Mouse (Mus musculus) embryonic facial prominence, embryonic 14.5 days (tissue): ENCODE results near the gene Gm10271. TPM values are rescaled to one million over a fixed set of nuclear protein-coding genes. Genes with fewer than 3 reads are reported as not detected.
A peak's percentile ranks its signal among the peaks of the same experiment; 100 is the strongest.

Experiments
- ATAC-seq: fragments of 200-750 bp; cut with Nextera tagmentation; 2 replicates; pipeline ENCODE4 v1.8.0; 2017; ENCODE audit warnings: low read depth, moderate number of reproducible peaks, moderate TSS enrichment
- DNase-seq: peaks from one replicate; pipeline ENCODE4 v3.0.0-alpha.2; 2015; ENCODE audit warnings: low spot score
- H3K27ac ChIP-seq: fragments of 300-500 bp; sonication (generic); replicated peaks from 2 replicates; pipeline ENCODE4 v1.5.1; 2014; ENCODE audit warnings: low read depth, mild to moderate bottlenecking, low read length, moderate library complexity
- H3K27me3 ChIP-seq: fragments of 300-500 bp; sonication (generic); replicated peaks from 2 replicates; pipeline ENCODE4 v1.6.1; 2014; ENCODE audit warnings: low read length; ENCODE audit not compliant: control insufficient read depth, insufficient read depth
- H3K36me3 ChIP-seq: fragments of 300-500 bp; sonication (generic); 2 replicates; pipeline ENCODE4 v1.6.1; 2014; ENCODE audit warnings: low read length, mixed read lengths; ENCODE audit not compliant: control insufficient read depth, insufficient read depth
- H3K4me1 ChIP-seq: fragments of 300-500 bp; sonication (generic); 2 replicates; pipeline ENCODE4 v1.6.1; 2014; ENCODE audit warnings: antibody characterized with exemption, low read length; ENCODE audit not compliant: control insufficient read depth, insufficient read depth
- H3K4me2 ChIP-seq: fragments of 300-500 bp; sonication (generic); 2 replicates; pipeline ENCODE4 v1.6.1; 2014; ENCODE audit warnings: low read depth, mild to moderate bottlenecking, low read length, moderate library complexity, mixed read lengths
- H3K4me3 ChIP-seq: fragments of 300-500 bp; sonication (generic); 2 replicates; pipeline ENCODE4 v1.5.1; 2014; ENCODE audit warnings: low read depth, mild to moderate bottlenecking, low read length
- H3K9ac ChIP-seq: fragments of 300-500 bp; sonication (generic); 2 replicates; pipeline ENCODE4 v1.6.1; 2014; ENCODE audit warnings: low read depth, mild to moderate bottlenecking, low read length, moderate library complexity, mixed read lengths
- H3K9me3 ChIP-seq: fragments of 300-500 bp; sonication (generic); 2 replicates; pipeline ENCODE4 v1.6.1; 2016; ENCODE audit warnings: low read length; ENCODE audit not compliant: control insufficient read depth
- WGBS: fragments of 180-500 bp; shearing (Covaris S2); extraction: QIAGEN DNeasy Blood & Tissue Kit; methylation state at CpG from one replicate; pipeline ENCODE4 v1.1.7; 2014; 5-methylcytosine and 5-hydroxymethylcytosine counted together
- polyA plus RNA-seq: library from polyadenylated mRNA; unstranded; fragments of >200 nt; fragmentation: Nextera tagmentation; extraction: Ambion mirVana; gene quantifications from 2 replicates; pipeline ENCODE4 v1.2.1, GENCODE M21; 2014

The Gm10271 gene
- polyA plus RNA-seq, 1 experiment from 2014 or later, result not detected

DNA sequence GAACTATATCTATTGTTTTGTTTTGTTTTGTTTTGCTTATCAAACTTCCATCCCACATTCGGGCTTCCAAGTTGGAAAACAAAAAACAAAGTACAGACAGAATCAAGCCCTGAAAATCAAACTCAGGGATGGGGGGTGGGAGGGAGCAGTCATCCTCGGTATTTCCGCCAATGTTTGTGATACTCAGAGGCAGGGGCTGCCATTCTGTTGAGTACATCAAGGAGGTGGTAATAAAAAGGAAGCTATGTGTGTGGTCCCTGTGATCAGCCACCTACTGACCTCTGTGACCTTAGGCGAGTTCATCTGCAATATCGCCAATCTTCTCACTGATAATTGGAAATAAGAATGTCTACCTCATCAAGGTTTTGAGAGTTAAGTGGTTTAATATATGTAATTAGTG is 21.5 kb downstream of the Gm10271 start:
- Histone ChIP-seq H3K36me3 (no peaks in the 10 kb centered on the region), H3K9me3 (no peaks in the 10 kb centered on the region), H3K27me3 (no peaks in the 10 kb centered on the region), H3K4me1 (peaks cover 12% of the 10 kb centered on the region; the same call in 1 of the 2 replicates), H3K4me2 (peak overlapping the region; percentile 47), H3K27ac (no peak overlapping the region), H3K9ac (peak overlapping the region; percentile 45; the same call in 1 of the 2 replicates), H3K4me3 (peak overlapping the region; percentile 80)
- WGBS, result 23% methylated on average over 5 of the region's 5 CpGs
- no peak for ATAC-seq
- no peak for DNase-seq

DNA sequence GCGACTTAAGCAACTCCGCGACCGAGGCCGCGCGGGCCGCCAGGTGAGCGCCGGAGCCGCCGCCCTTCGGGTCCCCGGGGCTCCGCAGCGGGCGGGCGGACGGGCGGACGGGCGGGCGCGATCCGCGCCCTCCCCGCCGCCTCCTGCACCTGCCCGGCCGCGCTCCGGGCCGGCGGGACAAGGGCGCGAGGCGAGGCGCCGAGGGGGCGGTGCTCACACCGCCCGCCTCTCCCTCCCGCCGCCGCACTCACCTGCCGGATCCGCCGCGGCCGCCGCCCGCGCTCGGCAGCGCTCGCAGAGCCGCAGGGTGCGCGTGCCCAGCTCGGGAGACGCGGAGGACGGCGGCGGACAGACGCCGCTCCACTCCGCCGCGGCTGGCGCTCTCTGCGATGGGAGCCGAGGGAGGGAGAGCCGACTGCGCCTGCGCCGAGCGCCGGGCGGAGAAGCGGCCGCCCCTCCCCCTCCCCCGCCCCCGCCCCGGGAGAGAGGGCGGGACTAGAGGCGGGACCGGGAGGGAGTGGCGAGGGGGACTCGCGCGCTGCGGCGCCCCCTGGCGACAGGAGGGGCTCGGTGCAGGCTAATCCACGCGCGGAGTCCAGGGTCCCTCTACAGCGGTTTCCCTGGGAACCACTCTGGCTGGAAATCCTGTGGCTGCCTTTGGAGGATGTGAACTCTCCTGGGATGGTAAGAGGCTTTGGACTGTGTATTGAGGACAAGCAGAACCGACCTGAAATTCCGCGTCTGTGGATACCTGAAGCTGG is 22.2 kb downstream of the Gm10271 start, which contains the start of gene Rab3ip:
TSS of gene Rab3ip (minus strand) at position 761 of the 761 bp plus-strand sequence.
- no peaks in the 10 kb centered on the region for H3K36me3 ChIP-seq
- WGBS, result 0% methylated on average over 15 of the region's 103 CpGs
- H3K4me3 ChIP-seq, result peak within 1 kb of the TSS; percentile 80
- ATAC-seq (peak; percentile 94), DNase-seq (peak; percentile 91)
- peak within 1 kb of the TSS; percentile 62 for H3K4me2 ChIP-seq
- H3K9ac ChIP-seq, result peak within 1 kb of the TSS; percentile 76
- H3K4me1 ChIP-seq, result peaks cover 12% of the 10 kb centered on the region; the same call in 1 of the 2 replicates
- no peaks in the 10 kb centered on the region for H3K9me3 ChIP-seq
- peak within 1 kb of the TSS; percentile 70 for H3K27ac ChIP-seq
- no peaks in the 10 kb centered on the region for H3K27me3 ChIP-seq

- 2% methylated on average over 39 of the region's 44 CpGs for WGBS
- ATAC-seq (peak; percentile 38; the same call in 1 of the 2 replicates), DNase-seq (peak; percentile 52)
- Histone ChIP-seq H3K9me3 (no peaks in the 10 kb centered on the region), H3K27ac (peak overlapping the region; percentile 70), H3K9ac (peak overlapping the region; percentile 76), H3K4me1 (peaks cover 12% of the 10 kb centered on the region; the same call in 1 of the 2 replicates), H3K4me3 (peak overlapping the region; percentile 80), H3K36me3 (no peaks in the 10 kb centered on the region), H3K27me3 (no peaks in the 10 kb centered on the region), H3K4me2 (peak overlapping the region; percentile 62)
Measured at GRCm38 (mm10) chr10:116949111-116950008, 23.0 kb downstream of the Gm10271 start.

DNA sequence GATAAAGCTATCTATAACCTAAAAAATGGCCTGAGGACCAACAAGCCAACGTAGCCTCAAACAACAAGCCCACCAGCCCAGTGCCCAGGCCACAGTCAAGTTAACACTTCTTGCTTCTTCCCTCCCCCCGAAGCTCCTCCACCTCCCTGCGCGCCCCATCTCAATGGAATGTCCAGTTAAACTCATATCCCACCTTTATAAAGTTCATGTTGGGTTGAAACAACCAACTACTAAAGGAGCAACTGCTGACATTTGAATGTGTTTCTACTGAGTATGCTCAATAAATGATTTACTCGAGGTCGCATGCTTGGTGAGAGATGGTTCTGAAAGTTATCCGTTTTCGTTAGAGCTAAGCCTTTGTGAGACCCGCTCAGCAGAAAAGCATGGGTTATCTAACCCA is 24.0 kb downstream of the Gm10271 start:
- Histone ChIP-seq H3K27ac (no peak overlapping the region), H3K4me2 (peak overlapping the region; percentile 62), H3K4me1 (peaks cover 12% of the 10 kb centered on the region; the same call in 1 of the 2 replicates), H3K36me3 (no peaks in the 10 kb centered on the region), H3K9me3 (no peaks in the 10 kb centered on the region), H3K4me3 (peak overlapping the region; percentile 80), H3K27me3 (no peaks in the 10 kb centered on the region), H3K9ac (no peak overlapping the region)
- 76% methylated on average over 9 of the region's 9 CpGs for whole genome bisulfite sequencing
- ATAC-seq (no peak), DNase-seq (no peak)

DNA sequence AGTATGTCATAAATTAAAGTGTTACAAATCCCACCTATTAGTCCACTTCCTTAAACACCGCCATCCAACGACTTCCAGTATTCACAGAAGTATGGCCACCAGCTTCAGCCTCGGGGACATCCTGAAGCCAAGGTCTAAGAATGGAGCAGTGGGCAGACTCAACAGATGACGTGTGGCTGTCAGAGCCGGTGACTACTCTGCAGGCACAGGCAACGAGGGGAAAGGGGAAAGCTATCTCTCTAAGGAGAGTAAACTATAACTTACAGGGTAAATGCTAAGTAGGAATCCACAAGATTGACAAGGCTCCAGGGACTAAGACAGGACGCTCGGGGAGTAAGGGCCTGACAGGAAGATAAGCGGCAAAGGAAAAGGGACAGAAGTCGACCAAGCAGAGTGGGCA is 27.5 kb downstream of the Gm10271 start:
- no peak overlapping the region for H3K4me2 ChIP-seq
- peaks cover 9% of the 10 kb centered on the region; the same call in 1 of the 2 replicates for H3K36me3 ChIP-seq
- no peak overlapping the region for H3K9ac ChIP-seq
- ATAC-seq (no peak), DNase-seq (no peak)
- H3K4me3 ChIP-seq, result no peak overlapping the region
- no peaks in the 10 kb centered on the region for H3K27me3 ChIP-seq
- 69% methylated on average over 10 of the region's 10 CpGs for WGBS
- H3K4me1 ChIP-seq, result peaks cover 12% of the 10 kb centered on the region; the same call in 1 of the 2 replicates
- H3K27ac ChIP-seq, result no peak overlapping the region
- 0 out of 2 replicates have a peak, but pooled peaks cover 6% of the 10 kb centered on the region for H3K9me3 ChIP-seq

DNA sequence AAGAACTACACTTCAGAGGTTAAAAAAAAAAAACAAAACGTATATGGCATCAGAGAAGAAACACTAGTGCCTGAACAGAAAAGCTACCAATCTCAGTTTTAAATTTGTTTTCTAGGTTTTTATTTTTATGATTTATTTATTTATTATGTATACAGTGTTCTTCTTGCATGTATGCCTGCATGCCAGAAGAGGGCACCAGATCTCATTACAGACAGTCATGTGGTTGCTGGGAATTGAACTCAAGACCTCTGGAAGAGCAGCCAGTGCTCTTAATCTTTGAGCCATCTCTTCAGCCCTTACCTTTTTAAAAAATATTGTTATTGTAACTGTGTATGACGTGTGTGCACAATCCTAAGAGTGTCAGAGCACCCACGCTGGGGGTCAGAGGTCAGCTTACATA is 28.3 kb downstream of the Gm10271 start:
- no peak for ATAC-seq
- DNase-seq, result no peak
- Histone ChIP-seq H3K27ac (no peak overlapping the region), H3K9me3 (0 out of 2 replicates have a peak, but pooled peaks cover 6% of the 10 kb centered on the region), H3K4me1 (peaks cover 12% of the 10 kb centered on the region; the same call in 1 of the 2 replicates), H3K4me3 (no peak overlapping the region), H3K36me3 (peaks cover 13% of the 10 kb centered on the region), H3K4me2 (no peak overlapping the region), H3K27me3 (no peaks in the 10 kb centered on the region), H3K9ac (no peak overlapping the region)
- 82% methylated on average over 3 of the region's 3 CpGs for WGBS

- ATAC-seq, result no peak
Measured at GRCm38 (mm10) chr10:116943025-116943424, 29.4 kb downstream of the Gm10271 start.

DNA sequence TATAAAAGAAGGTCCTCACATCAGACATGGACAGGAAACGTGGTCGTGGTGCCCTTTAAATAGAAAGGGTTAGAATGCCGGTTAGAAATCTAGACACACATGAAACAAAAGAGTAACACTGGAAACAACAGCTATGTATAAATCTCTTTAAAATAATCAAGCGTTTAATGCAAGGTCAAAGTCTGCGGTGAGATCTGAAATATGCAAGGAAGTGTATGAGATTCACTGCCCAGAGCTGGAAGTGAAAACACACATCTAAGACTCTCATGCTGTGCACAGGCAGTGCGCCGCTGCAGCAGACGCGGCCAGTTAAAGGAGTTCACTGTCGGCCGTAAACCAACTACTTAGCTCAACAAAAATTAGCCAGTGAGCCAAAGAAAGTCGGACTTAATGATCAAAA is 37.4 kb downstream of the Gm10271 start:
- ATAC-seq (no peak), DNase-seq (no peak)
- Histone ChIP-seq H3K4me1 (no peaks in the 10 kb centered on the region), H3K4me3 (no peak overlapping the region), H3K4me2 (no peak overlapping the region), H3K9me3 (no peaks in the 10 kb centered on the region), H3K27me3 (no peaks in the 10 kb centered on the region), H3K9ac (no peak overlapping the region), H3K27ac (no peak overlapping the region), H3K36me3 (peaks cover 60% of the 10 kb centered on the region)
- WGBS, result 78% methylated on average over 12 of the region's 12 CpGs

More at GRCm38 (mm10) chr10:116943025-116943424, 29.4 kb downstream of the Gm10271 start:
- H3K27me3 ChIP-seq, result no peaks in the 10 kb centered on the region
- no peak overlapping the region for H3K4me2 ChIP-seq
- peaks cover 4% of the 10 kb centered on the region; the same call in 1 of the 2 replicates for H3K4me1 ChIP-seq
- H3K9ac ChIP-seq, result no peak overlapping the region
- no peak overlapping the region for H3K27ac ChIP-seq
- H3K4me3 ChIP-seq, result no peak overlapping the region
- WGBS, result 90% methylated on average over 6 of the region's 6 CpGs
- 0 out of 2 replicates have a peak, but pooled peaks cover 6% of the 10 kb centered on the region for H3K9me3 ChIP-seq
- H3K36me3 ChIP-seq, result peaks cover 24% of the 10 kb centered on the region
- no peak for DNase-seq
